Mouse (Mus musculus): ENCODE data around the gene Cdsn.

Cdsn gene

GRCm38 (mm10) chr17:35569091-35569944, 17.4 kb downstream of the Cdsn start:
- DNase-seq (ENCODE audit: low read depth, low spot score) = no peak

- no peak for DNase-seq (ENCODE audit: low read depth, low spot score)
These were observed 18.9 kb downstream of the Cdsn start for GRCm38 (mm10) chr17:35570836-35571235.

DNA sequence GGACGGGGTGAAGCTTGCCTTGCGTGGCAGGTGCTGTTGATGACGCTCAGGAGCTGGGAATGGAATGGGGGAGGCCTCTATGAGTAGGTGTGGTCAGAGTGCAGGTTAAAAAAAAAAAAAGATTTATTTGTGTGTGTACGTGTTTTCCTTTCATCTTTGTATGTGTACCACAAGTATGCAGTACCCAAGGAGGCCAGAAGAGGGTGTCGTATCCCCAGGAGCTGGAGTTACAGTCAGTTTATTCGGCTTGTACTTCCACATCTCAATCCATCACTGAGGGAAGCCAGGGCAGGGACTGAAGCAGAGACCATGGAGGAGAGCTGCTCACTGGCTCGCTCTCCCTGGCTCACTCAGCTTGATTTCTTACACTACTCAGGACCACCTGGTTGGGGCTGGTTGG, 19.5 kb downstream of the Cdsn start:
- DNase-seq (ENCODE audit: low read depth, low spot score) = no peak

DNA sequence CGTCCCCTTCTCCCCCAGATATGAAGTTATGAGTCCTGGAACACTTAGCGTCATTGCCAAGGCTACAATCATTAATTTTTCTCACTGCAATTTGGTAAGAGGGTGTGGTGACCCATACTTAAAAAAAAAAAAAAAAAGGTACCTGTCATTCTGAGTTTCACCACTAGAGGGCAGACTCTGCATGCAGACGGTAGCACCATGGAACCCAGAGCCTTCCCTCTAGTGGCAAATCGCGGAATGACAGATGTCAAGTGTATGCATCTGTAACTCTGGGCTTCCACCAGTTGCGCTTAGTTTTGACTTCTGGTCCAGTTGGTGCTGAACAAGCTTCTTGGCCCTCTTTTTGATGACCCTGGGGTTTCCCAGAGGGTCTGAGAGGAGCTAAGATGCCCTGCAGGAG, 26.3 kb downstream of the Cdsn start:
- DNase-seq (ENCODE audit: low read depth, low spot score) = peak; percentile 96

- peak; percentile 54 for DNase-seq (ENCODE audit: low read depth, low spot score)
These were observed 31.0 kb downstream of the Cdsn start for GRCm38 (mm10) chr17:35582900-35583299.

DNA sequence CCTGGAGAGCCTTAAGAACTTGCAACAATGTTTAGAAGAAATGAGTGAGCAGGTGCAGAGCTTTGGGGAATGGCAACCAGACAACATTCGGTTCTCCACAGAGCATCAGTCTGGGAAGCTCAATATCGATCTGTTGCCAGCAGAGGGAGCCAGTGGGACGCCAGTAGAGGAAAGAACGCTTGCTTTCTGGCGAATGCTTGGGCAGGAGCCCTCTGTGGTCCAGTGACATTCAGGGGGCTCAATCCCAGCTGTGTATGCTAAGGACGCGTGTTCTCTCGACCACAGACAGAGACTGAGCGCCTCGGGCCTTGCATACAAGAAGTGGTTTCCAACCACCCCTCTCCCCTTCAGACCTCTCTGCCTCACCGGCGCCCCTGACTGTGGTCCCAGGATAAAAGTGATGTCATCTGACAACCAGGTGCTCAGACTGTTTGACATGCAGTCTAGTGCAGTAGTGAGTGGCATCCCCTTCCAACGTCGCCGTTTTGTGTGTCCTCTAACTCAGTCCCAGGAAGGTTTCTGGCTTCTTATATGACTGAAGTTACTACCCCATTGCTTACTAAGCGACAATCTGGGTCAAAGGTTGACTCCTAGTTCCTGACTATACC, 32.5 kb downstream of the Cdsn start:
- DNase-seq (ENCODE audit: low read depth, low spot score) = peak; percentile 78

GRCm38 (mm10) chr17:35587291-35587690, 35.4 kb downstream of the Cdsn start:
- no peak for DNase-seq (ENCODE audit: low read depth, low spot score)

- no peak for DNase-seq (ENCODE audit: low read depth, low spot score)
These were observed 36.5 kb downstream of the Cdsn start for GRCm38 (mm10) chr17:35588387-35588786.

DNA sequence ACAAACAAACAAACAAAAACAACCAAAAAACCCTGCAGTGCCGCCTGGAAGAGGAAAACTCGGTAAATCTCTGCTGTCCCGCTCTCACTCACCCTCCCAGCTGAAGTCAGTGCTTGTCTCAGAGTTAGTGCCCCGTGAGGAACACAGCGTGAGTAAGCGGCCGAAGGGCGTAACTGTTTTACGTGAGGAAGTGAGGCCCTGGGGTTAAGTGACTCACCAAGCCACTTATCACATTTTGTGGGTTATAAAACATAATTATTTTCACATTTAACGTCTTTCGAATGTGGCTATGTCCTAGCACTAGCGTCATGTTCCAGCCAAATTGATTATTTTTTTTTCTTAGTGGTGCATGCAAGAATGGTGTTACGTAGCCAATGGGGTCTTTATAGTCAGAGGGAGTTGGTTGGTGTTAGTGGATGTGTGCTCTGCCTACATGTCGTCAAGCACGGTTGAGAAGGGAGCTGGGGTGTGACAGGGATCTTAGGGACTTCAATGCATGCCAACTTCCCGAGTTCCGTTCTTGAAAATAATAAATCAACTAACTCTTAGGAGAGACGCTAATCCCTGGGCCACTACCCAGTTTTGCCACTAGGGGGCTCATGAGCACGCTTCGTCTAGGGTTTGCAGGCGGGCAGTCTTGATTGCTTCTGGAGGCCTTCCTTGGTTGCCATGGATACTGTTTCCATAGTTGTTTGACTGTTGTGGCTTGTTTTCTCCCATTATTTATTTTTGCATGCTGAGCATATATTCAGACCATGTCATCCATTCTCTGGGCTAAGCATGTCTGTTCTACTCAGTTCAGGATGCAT, 38.7 kb downstream of the Cdsn start:
- DNase-seq (ENCODE audit: low read depth, low spot score) = peak; percentile 92

DNA sequence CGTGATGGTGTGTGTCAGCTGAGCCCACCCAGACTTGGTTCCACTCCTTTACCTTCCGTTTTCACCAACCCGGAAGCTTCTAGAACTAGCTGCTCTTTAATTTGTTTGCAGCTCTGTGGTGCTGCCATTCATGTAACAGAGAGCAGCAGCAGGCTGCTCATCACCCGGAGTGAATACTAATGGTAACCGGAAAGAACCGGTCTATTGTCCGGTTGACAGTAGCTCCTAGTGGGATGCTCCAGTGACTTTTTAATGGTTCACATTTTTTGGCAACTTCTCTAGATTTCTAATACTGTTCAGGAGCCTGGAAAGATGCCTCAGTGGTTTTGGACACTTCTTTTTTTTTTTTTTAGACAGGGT, 39.3 kb downstream of the Cdsn start:
- DNase-seq (ENCODE audit: low read depth, low spot score) = peak; percentile 37

GRCm38 (mm10) chr17:35591731-35592130, 39.8 kb downstream of the Cdsn start:
- DNase-seq (ENCODE audit: low read depth, low spot score) = no peak

DNA sequence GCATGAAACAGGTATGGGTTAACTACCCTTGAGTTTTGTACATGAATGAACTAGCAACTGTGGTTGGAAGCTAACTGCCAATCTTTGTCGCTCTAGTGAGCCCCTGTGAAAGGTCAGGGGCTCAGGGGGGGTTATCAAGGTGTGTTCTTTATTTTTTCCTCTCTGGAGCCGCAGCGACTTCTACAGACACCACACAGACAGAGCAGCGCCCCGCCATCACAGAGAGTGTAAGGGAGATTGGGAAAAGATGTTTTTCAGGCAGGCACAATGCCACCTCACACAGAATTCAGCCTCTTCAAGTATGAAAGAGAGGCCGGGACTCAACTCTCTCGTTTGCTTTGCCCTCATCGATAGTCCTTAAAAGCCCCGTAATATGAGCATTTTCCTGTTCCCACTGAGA, 40.2 kb downstream of the Cdsn start:
- peak; percentile 52 for DNase-seq (ENCODE audit: low read depth, low spot score)

DNA sequence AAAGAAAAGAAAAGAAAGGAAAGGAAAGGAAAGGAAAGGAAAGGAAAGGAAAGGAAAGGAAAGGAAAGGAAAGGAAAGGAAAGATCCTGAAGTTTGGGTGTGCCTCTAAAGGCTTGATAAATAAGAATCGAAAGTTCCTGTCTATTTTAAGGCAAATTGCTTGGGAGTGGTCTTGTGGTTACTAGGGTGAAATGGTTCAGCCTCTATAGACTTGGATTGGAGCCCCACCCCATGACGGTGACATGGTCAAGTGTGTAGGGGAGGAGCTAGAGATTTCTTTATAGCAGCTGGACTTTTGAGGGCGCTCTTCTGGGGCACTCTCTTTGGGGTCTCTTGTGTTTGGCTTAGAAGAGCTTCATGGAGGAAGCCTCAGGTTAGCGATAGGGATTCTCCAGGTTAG, 41.9 kb downstream of the Cdsn start:
- DNase-seq (ENCODE audit: low read depth, low spot score) = peak; percentile 94

GRCm38 (mm10) chr17:35594456-35594855, 42.5 kb downstream of the Cdsn start:
- DNase-seq (ENCODE audit: low read depth, low spot score) = peak; percentile 70

GRCm38 (mm10) chr17:35597399-35597798, 45.5 kb downstream of the Cdsn start:
- DNase-seq (ENCODE audit: low read depth, low spot score) = no peak

GRCm38 (mm10) chr17:35601249-35601648, 49.3 kb downstream of the Cdsn start, which contains the start of gene Sfta2:
Sfta2 (plus strand) TSS chr17:35601549.
- no peak for DNase-seq (ENCODE audit: low read depth, low spot score)

DNA sequence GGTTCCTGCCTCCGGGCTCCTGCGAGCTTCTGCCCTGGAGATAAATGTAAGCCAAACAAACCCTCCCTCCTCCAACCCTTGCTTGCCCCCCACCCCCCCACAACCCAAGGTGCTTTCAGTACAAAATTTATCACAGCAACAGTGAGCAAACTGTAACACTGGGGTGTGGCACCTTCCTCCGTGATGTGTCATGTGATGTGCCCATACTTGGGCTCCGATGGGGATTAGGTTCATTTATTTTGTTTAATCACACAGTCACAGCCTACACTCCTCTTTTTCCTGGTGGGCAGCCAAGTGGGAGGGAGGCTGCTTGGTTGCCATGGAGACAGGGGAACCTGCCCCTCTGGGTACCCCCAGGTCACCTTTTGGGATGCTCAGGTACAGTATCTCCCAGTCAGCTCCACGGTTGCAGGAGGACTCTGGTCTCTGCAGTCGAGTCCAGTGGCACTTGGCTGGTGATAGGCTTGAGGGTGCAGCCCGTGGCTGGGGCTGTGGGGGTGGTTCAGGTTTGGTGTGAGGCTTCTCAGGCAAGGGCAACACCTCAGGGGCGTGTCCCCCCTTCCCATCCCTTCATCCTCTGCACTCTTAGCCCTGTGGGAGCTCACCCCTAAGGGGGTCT, 49.9 kb downstream of the Cdsn start:
- no peak for DNase-seq (ENCODE audit: low read depth, low spot score)
